Mouse (Mus musculus) megakaryocyte, embryonic 14.5 days (primary cell): Measurements from ENCODE around the gene Map3k11. TPM values are rescaled to one million over a fixed set of nuclear protein-coding genes. Genes with fewer than 3 reads are reported as not detected.

Experiments used
- H3K27me3 ChIP-seq: replicated peaks from 2 replicates; pipeline ENCODE3; 2012; ENCODE audit warnings: inconsistent platforms
- H3K36me3 ChIP-seq: replicated peaks from 2 replicates; pipeline ENCODE3; 2012; ENCODE audit warnings: low read length, inconsistent platforms, mixed read lengths
- H3K4me1 ChIP-seq: 2 replicates; pipeline ENCODE4 v1.6.1; 2012; ENCODE audit warnings: inconsistent platforms
- H3K4me3 ChIP-seq: replicated peaks from 2 replicates; pipeline ENCODE3; 2012; ENCODE audit warnings: moderate library complexity, mild to moderate bottlenecking, inconsistent platforms
- H3K9me3 ChIP-seq: 2 replicates; pipeline ENCODE4 v1.6.1; 2012; ENCODE audit warnings: inconsistent platforms
- FLI1 ChIP-seq: IDR thresholded peaks from 2 replicates; pipeline ENCODE4 v1.6.1; 2012; ENCODE audit warnings: low read length, inconsistent platforms, mixed read lengths
- GATA1 ChIP-seq: IDR thresholded peaks from 3 replicates; pipeline ENCODE4 v1.6.1; 2012; ENCODE audit warnings: mixed read lengths, low read length, inconsistent platforms, borderline replicate concordance
- polyA plus RNA-seq: library from polyadenylated mRNA; stranded (reverse); fragments of >175 nt; gene quantifications from 2 replicates; pipeline ENCODE4 v1.2.3, GENCODE M21; 2012; ENCODE audit warnings: low replicate concordance; ENCODE audit not compliant: insufficient read depth

Gene Map3k11
- polyA plus RNA-seq, 1 experiment, result 156 TPM

- H3K36me3 ChIP-seq, result peaks cover 98% of the 10 kb centered on the region
- no peak overlapping the region for H3K4me3 ChIP-seq
- H3K27me3 ChIP-seq, result no peaks in the 10 kb centered on the region
- peaks cover 54% of the 10 kb centered on the region for H3K4me1 ChIP-seq
- no peak for TF ChIP-seq GATA1
- TF ChIP-seq FLI1, result no peak
- H3K9me3 ChIP-seq, result no peaks in the 10 kb centered on the region
Observed at GRCm38 (mm10) chr19:5704801-5705571, 16.4 kb downstream of the Map3k11 start.

- Histone ChIP-seq H3K4me1 (peaks cover 79% of the 10 kb centered on the region), H3K4me3 (no peak overlapping the region), H3K36me3 (peaks cover 98% of the 10 kb centered on the region), H3K27me3 (no peaks in the 10 kb centered on the region), H3K9me3 (no peaks in the 10 kb centered on the region)
- TF ChIP-seq FLI1 (no peak), GATA1 (no peak)
Observed at GRCm38 (mm10) chr19:5710068-5710467, 21.5 kb downstream of the Map3k11 start.

GRCm38 (mm10) chr19:5710581-5710980 is 22.0 kb downstream of the Map3k11 start:
- peaks cover 79% of the 10 kb centered on the region for H3K4me1 ChIP-seq
- no peak overlapping the region for H3K4me3 ChIP-seq
- peaks cover 98% of the 10 kb centered on the region for H3K36me3 ChIP-seq
- H3K9me3 ChIP-seq, result no peaks in the 10 kb centered on the region
- TF ChIP-seq GATA1 (no peak), FLI1 (no peak)
- no peaks in the 10 kb centered on the region for H3K27me3 ChIP-seq

- H3K9me3 ChIP-seq, result no peaks in the 10 kb centered on the region
- TF ChIP-seq FLI1 (no peak), GATA1 (no peak)
- peaks cover 98% of the 10 kb centered on the region for H3K36me3 ChIP-seq
- no peaks in the 10 kb centered on the region for H3K27me3 ChIP-seq
- no peak overlapping the region for H3K4me3 ChIP-seq
- H3K4me1 ChIP-seq, result peaks cover 79% of the 10 kb centered on the region
Observed at GRCm38 (mm10) chr19:5711218-5711617, 22.7 kb downstream of the Map3k11 start.

- H3K27me3 ChIP-seq, result no peaks in the 10 kb centered on the region
- peak overlapping the region; percentile 35 for H3K4me3 ChIP-seq
- peaks cover 98% of the 10 kb centered on the region for H3K36me3 ChIP-seq
- no peaks in the 10 kb centered on the region for H3K9me3 ChIP-seq
- peaks cover 78% of the 10 kb centered on the region for H3K4me1 ChIP-seq
- TF ChIP-seq FLI1 (no peak), GATA1 (no peak)
Observed at GRCm38 (mm10) chr19:5711907-5712460, 23.4 kb downstream of the Map3k11 start.

GRCm38 (mm10) chr19:5713255-5713654 is 24.7 kb downstream of the Map3k11 start:
- Histone ChIP-seq H3K4me1 (peaks cover 77% of the 10 kb centered on the region), H3K27me3 (no peaks in the 10 kb centered on the region), H3K4me3 (peak overlapping the region; percentile 59), H3K9me3 (no peaks in the 10 kb centered on the region), H3K36me3 (peaks cover 98% of the 10 kb centered on the region)
- TF ChIP-seq FLI1 (no peak), GATA1 (no peak)

- peaks cover 74% of the 10 kb centered on the region for H3K4me1 ChIP-seq
- peak overlapping the region; percentile 26 for H3K4me3 ChIP-seq
Observed at GRCm38 (mm10) chr19:5713730-5714129, 25.2 kb downstream of the Map3k11 start.

GRCm38 (mm10) chr19:5715793-5716688 is 27.5 kb downstream of the Map3k11 start:
- Histone ChIP-seq H3K4me1 (peaks cover 81% of the 10 kb centered on the region), H3K27me3 (no peaks in the 10 kb centered on the region), H3K4me3 (peak overlapping the region; percentile 23), H3K9me3 (no peaks in the 10 kb centered on the region), H3K36me3 (peaks cover 100% of the 10 kb centered on the region)
- TF ChIP-seq FLI1 (no peak), GATA1 (no peak)

More at GRCm38 (mm10) chr19:5713730-5714129, 25.2 kb downstream of the Map3k11 start:
- Histone ChIP-seq H3K9me3 (no peaks in the 10 kb centered on the region), H3K27me3 (no peaks in the 10 kb centered on the region), H3K36me3 (peaks cover 98% of the 10 kb centered on the region)
- TF ChIP-seq GATA1, result no peak
- TF ChIP-seq FLI1, result no peak

- H3K4me3 ChIP-seq, result no peak overlapping the region
- H3K36me3 ChIP-seq, result peaks cover 100% of the 10 kb centered on the region
- TF ChIP-seq GATA1 (no peak), FLI1 (no peak)
- H3K4me1 ChIP-seq, result peaks cover 83% of the 10 kb centered on the region
- no peaks in the 10 kb centered on the region for H3K27me3 ChIP-seq
- no peaks in the 10 kb centered on the region for H3K9me3 ChIP-seq
Observed at GRCm38 (mm10) chr19:5716955-5717354, 28.4 kb downstream of the Map3k11 start.
